Mouse (Mus musculus) small intestine, adult 2 months (tissue): ENCODE results near the gene Muc3. TPM values are rescaled to one million over a fixed set of nuclear protein-coding genes. Genes with fewer than 3 reads are reported as not detected.
A peak's percentile ranks its signal among the peaks of the same experiment; 100 is the strongest.
"Not testable (repeated sequence)": the region's sequence is repeated elsewhere in the genome, so short reads cannot be mapped to it uniquely, and the experiment has no call there.

Source experiments
- H3K27ac ChIP-seq: fragments of 200-500 bp; 2 replicates; pipeline ENCODE4 v1.5.1; 2012; ENCODE audit warnings: low read depth, low read length, control low read depth, inconsistent platforms; ENCODE audit not compliant: insufficient read depth
- H3K27me3 ChIP-seq: fragments of 200-500 bp; 2 replicates; pipeline ENCODE4 v1.6.1; 2012; ENCODE audit warnings: mild to moderate bottlenecking, moderate library complexity, low read length, inconsistent platforms; ENCODE audit not compliant: control insufficient read depth, insufficient read depth
- H3K36me3 ChIP-seq: fragments of 200-500 bp; 2 replicates; pipeline ENCODE4 v1.6.1; 2012; ENCODE audit warnings: mild to moderate bottlenecking, low read length, control low read depth, inconsistent platforms; ENCODE audit not compliant: control insufficient read depth, insufficient read depth
- H3K4me1 ChIP-seq: fragments of 200-500 bp; 2 replicates; pipeline ENCODE4 v1.6.1; 2012; ENCODE audit warnings: low read length, inconsistent platforms, mixed read lengths; ENCODE audit not compliant: control insufficient read depth, insufficient read depth, insufficient read length
- H3K4me3 ChIP-seq: fragments of 200-500 bp; 2 replicates; pipeline ENCODE4 v1.5.1; 2012; ENCODE audit warnings: low read depth, mild to moderate bottlenecking, control low read depth, inconsistent platforms, low read length, moderate library complexity
- CTCF ChIP-seq: fragments of 200-500 bp; IDR thresholded peaks from 2 replicates; pipeline ENCODE4 v1.5.1; 2012; ENCODE audit warnings: low read depth, mild to moderate bottlenecking, control low read depth, inconsistent platforms, low read length, moderate library complexity, mixed read lengths; ENCODE audit not compliant: insufficient replicate concordance, insufficient read length; ENCODE audit errors: extremely low read depth
- POLR2A ChIP-seq: fragments of 200-500 bp; IDR thresholded peaks from 2 replicates; pipeline ENCODE4 v1.6.1; 2012; ENCODE audit warnings: low read depth, mild to moderate bottlenecking, control low read depth, inconsistent platforms, low read length, moderate library complexity
- WGBS: fragments of 180-500 bp; shearing (Covaris S2); methylation state at CpG from one replicate; pipeline ENCODE4 v1.1.7; 2018; 5-methylcytosine and 5-hydroxymethylcytosine counted together
- polyA plus RNA-seq: library from polyadenylated mRNA; depleted of rRNA; stranded (reverse); fragments of >200 nt; gene quantifications from 2 replicates; pipeline ENCODE4 v1.2.3, GENCODE M21; 2012

The Muc3 gene
- polyA plus RNA-seq, 1 experiment: 653 TPM

DNA sequence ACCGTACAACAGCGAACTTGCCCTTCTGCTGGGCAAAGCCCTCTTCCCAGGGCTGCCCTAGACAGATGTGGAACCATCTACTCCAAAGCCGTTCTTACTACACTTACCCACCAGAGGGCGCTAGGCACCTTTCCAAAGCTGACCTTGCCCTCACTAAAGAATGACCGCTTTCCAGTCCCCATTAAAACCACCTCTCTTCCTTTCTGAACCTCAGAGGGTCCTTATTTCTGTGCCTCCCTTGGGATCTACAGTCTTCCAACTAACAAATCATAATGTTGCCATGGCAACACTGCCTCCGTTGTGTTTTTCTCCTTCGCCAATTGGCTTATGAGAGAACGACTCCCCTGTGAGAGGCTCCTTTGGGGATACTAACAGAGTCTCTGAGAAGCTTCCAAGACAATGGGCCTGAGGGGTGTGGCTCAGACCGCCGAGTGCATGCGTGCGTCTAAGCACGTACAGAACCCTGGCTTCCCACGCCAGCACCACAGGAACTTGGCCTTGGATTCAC is 26.4 kb downstream of the Muc3 start:
- no peaks in the 10 kb centered on the region for H3K27me3 ChIP-seq
- H3K4me1 ChIP-seq: no peaks in the 10 kb centered on the region
- H3K27ac ChIP-seq: no peak overlapping the region
- TF ChIP-seq CTCF (peak; percentile 80; the same call in 1 of the 2 replicates), POLR2A (no peak)
- 17% methylated on average over 14 of the region's 14 CpGs for WGBS
- H3K36me3 ChIP-seq: no peaks in the 10 kb centered on the region
- no peak overlapping the region for H3K4me3 ChIP-seq

DNA sequence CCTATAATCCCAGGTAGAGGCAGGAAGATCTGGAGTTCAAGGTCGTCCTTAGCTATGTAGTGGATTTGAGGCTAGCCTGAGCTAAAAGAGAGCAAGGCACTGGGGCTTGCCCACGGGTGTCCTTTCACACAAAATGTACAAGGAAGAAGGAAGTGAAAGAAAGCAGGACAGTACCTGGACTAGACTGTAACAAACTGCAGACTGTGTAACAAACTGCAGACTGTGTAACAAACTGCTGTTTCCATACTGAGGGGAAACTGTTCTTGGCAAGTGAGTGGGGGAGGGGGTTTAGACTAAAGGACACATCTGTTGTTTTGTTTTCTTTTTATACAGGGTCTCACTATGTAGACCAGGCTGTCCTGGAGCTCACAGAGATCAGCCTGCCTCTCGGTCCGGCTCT is 27.8 kb downstream of the Muc3 start:
- H3K27me3 ChIP-seq: no peaks in the 10 kb centered on the region
- peaks cover 5% of the 10 kb centered on the region; the same call in 1 of the 2 replicates for H3K4me1 ChIP-seq
- WGBS: 78% methylated on average over 4 of the region's 4 CpGs
- H3K27ac ChIP-seq: no peak overlapping the region
- H3K4me3 ChIP-seq: no peak overlapping the region
- no peaks in the 10 kb centered on the region for H3K36me3 ChIP-seq
- TF ChIP-seq POLR2A (no peak), CTCF (no peak)

DNA sequence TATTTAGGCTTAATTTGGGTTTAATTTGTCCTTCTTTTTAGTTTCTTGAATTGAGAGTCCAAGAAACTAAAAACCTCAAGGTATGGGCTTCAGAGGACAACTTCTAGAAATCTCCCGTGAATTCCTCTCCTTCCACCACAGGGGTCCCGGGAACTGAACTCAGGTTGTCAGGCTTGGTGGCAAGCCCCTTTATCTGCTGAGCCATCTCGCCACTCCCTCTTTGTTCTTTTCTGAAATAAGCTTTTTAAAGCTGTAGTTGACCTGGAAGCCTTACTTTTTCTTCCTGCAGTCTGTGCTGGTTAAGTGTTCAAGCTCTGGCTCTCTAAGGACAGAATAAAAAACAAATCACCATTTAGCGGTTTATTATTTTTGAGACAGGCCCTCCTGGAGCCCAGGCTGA is 30.2 kb downstream of the Muc3 start:
- Histone ChIP-seq H3K4me3 (no peak overlapping the region), H3K27ac (no peak overlapping the region), H3K4me1 (peaks cover 14% of the 10 kb centered on the region), H3K36me3 (peaks cover 9% of the 10 kb centered on the region), H3K27me3 (no peaks in the 10 kb centered on the region)
- TF ChIP-seq CTCF: no peak
- TF ChIP-seq POLR2A: no peak
- WGBS: 87% methylated on average over 4 of the region's 4 CpGs

DNA sequence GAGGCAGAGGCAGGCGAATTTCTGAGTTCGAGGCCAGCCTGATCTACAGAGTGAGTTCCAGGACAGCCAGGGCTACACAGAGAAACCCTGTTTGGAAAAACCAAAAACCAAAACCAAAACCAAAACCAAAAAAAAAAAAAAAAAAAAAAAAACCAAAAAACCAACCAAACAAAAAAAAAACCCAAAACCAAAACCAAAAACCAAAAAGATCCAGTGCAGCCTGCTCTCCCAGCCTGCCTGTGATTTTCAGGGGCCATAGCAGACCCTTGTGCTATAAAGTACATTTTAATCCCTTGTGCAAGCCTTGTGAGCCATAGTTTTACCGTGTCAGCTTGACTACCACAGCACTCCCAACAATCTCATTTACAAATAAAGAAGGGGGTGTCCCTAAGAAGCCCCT is 31.1 kb downstream of the Muc3 start:
- peaks cover 17% of the 10 kb centered on the region for H3K36me3 ChIP-seq
- peaks cover 15% of the 10 kb centered on the region for H3K4me1 ChIP-seq
- not testable (repeated sequence) for H3K27ac ChIP-seq, H3K27me3 ChIP-seq, H3K4me3 ChIP-seq
- 84% methylated on average over 3 of the region's 3 CpGs for WGBS

DNA sequence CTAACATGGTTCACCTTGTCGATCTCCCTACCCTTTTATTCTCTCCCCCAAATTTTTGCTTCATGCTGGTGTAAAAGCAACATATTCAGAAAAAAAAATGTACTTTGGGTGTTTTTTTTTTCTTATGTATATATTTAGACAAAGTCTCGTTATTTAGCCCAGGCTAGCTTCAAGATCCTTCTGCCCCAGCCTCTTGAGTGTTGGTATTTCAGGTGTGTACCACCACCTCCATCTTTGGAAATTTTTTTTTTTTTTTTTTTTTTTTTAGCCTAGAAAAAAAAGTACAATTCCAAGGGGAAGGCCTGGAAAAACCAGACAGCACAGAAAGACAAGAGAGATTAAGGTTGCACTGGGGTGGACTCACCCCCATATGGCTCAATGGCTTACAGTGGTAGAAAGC is 32.1 kb downstream of the Muc3 start:
- 88% methylated on average over 2 of the region's 2 CpGs for whole genome bisulfite sequencing
- H3K4me3 ChIP-seq: no peak overlapping the region
- peaks cover 25% of the 10 kb centered on the region for H3K36me3 ChIP-seq
- H3K4me1 ChIP-seq: peaks cover 18% of the 10 kb centered on the region
- TF ChIP-seq POLR2A (no peak), CTCF (no peak)
- 0 out of 2 replicates have a peak overlapping the region, but pooled peaks have one; percentile 74 for H3K27ac ChIP-seq
- H3K27me3 ChIP-seq: no peaks in the 10 kb centered on the region

DNA sequence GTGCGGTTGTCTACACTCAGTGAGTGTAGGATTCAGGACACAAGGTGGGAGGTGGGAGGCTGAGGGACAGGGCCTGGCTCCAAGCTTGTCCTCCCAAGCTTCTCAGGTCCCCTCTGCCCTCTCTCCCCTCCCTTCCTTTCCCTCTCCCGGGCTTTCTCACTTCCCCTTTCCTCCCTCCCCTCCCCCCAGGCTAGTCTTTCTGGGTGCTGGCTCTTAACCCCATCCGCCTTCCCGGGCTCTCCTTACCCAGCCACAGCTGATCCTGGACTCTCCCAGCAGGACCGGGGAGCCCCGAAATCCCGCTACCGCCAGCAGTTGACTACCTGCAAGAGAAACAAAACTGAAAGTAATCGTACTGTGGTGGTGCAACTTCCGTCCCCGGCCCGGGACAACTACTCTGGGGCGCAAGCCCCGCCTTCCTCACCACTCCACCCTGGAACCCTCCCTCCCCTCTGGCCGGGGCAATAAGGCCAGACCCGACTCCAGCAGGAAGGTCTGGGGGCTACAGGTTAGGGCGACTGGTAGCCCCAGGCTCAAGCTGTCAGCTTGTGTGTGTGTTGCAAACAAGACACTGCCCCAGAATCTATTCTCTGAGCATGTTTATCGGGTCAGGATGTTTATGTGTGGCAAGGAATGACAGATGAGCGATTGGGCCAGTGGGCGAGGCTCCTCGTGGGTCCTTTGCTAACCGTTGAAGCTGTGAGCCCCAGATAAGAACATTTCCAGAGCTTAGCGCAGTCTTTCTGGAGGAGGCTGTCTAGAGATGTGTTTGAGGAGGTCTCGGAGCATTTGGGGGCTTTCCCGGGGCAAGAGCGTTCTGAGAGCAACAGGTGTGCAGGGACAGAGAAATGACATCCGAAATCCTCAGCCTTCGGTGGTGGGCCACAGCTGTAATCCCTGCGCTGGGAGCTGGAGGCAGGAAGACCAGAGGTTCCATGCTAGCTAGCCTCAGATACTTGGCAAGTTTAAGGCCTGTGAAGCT is 33.0 kb downstream of the Muc3 start, which contains the start of gene Trim56:
Trim56 (minus strand) TSS at position 344 of the 982 bp plus-strand sequence.
- peak within 1 kb of the TSS; percentile 74 for H3K27ac ChIP-seq
- H3K4me3 ChIP-seq: peak within 1 kb of the TSS; percentile 88
- peaks cover 25% of the 10 kb centered on the region for H3K36me3 ChIP-seq
- no peaks in the 10 kb centered on the region for H3K27me3 ChIP-seq
- 4% methylated on average over 29 of the region's 29 CpGs for WGBS
- H3K4me1 ChIP-seq: peaks cover 18% of the 10 kb centered on the region
- no peak for TF ChIP-seq CTCF
- peak; percentile 59; the same call in 1 of the 2 replicates for TF ChIP-seq POLR2A

DNA sequence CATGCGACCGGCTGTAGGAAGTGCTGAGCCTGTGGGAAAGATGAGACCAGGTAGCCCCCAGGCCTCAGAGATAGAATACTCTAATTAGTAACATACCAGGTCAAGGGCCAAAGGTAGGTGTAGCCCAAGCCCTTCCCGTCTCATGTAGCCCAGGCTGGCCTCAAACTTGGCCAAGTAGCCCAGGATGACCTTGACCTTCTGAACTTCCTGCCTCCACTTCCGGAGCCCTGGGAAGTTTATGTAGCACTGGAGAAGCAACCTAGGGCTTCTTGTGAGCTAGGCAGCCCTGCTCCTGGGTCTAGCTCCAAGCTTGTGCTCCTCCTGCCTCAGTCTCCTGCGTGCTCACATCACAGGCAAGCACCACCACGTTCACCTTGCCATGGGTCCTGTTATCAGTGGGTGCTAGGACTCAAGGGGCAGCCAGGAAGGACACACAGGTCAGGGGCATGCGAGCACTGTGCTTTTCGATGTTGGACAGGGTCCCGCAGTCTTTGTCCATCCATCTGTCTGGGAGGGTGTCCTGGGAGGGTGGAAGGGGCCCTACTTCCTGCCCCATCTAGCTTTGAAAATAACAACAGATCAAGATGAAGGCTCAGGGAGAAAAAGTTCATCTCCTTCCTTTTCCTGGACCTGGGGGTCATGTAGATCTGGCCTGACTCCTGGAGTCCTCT is 34.1 kb downstream of the Muc3 start:
- no peak for TF ChIP-seq POLR2A
- TF ChIP-seq CTCF: no peak
- H3K27ac ChIP-seq: peak overlapping the region; percentile 17; the same call in 1 of the 2 replicates
- peak overlapping the region; percentile 88 for H3K4me3 ChIP-seq
- peaks cover 22% of the 10 kb centered on the region for H3K4me1 ChIP-seq
- peaks cover 27% of the 10 kb centered on the region for H3K36me3 ChIP-seq
- H3K27me3 ChIP-seq: no peaks in the 10 kb centered on the region
- 67% methylated on average over 9 of the region's 9 CpGs for WGBS
